Mouse (Mus musculus) heart, adult 9 months (tissue): ENCODE measurements around the gene Vmn1r88.

ENCODE experiments used
- DNase-seq, 2 experiments: peaks; one replicate each; pipeline ENCODE4 v3.0.0; 2022; ENCODE audit warnings: low spot score in 2 of 2

Gene Vmn1r88

GRCm38 (mm10) chr7:13159268-13159667, at the start of gene Vmn1r88:
Vmn1r88 (plus strand) TSS chr7:13159568.
- DNase-seq, result no peak

GRCm38 (mm10) chr7:13119817-13120216, 39.6 kb upstream of the Vmn1r88 start, which contains the start of gene Vmn1r86:
Vmn1r86 (minus strand) TSS chr7:13119917.
- DNase-seq, result no peak

- peak in 1 of 2 experiments; percentile 3 for DNase-seq
Measured at GRCm38 (mm10) chr7:13123554-13124153, 35.7 kb upstream of the Vmn1r88 start.

GRCm38 (mm10) chr7:13131856-13132255, 27.5 kb upstream of the Vmn1r88 start:
- no peak for DNase-seq

GRCm38 (mm10) chr7:13137340-13137739, 22.0 kb upstream of the Vmn1r88 start:
- DNase-seq, result no peak

- DNase-seq, result no peak
Measured at GRCm38 (mm10) chr7:13140057-13140456, 19.3 kb upstream of the Vmn1r88 start, which contains the start of gene Vmn1r87. Vmn1r87 (minus strand) TSS chr7:13140157.

- DNase-seq, result no peak
Measured at GRCm38 (mm10) chr7:13212720-13213119, 53.4 kb downstream of the Vmn1r88 start, which contains the start of gene Vmn1r89. Vmn1r89 (plus strand) TSS chr7:13213020.
